Mouse (Mus musculus) intestine, embryonic 16.5 days (tissue): ENCODE measurements around the gene Cnot2. TPM values are rescaled to one million over a fixed set of nuclear protein-coding genes. Genes with fewer than 3 reads are reported as not detected.

Experiments
- ATAC-seq: fragments of 200-750 bp; cut with Nextera tagmentation; 2 replicates; pipeline ENCODE4 v1.8.0; 2017; ENCODE audit warnings: moderate TSS enrichment, moderate library complexity
- H3K27ac ChIP-seq: fragments of 300-500 bp; sonication (generic); 2 replicates; pipeline ENCODE4 v1.5.1; 2014; ENCODE audit warnings: mild to moderate bottlenecking, low read length
- H3K27me3 ChIP-seq: fragments of 300-500 bp; sonication (generic); replicated peaks from 2 replicates; pipeline ENCODE4 v1.6.1; 2014; ENCODE audit warnings: low read length, control low read depth, mixed read lengths; ENCODE audit not compliant: control insufficient read depth, insufficient read depth
- H3K36me3 ChIP-seq: fragments of 300-500 bp; sonication (generic); 2 replicates; pipeline ENCODE4 v1.6.1; 2014; ENCODE audit warnings: low read length, control low read depth; ENCODE audit not compliant: control insufficient read depth, insufficient read depth
- H3K4me1 ChIP-seq: fragments of 300-500 bp; sonication (generic); 2 replicates; pipeline ENCODE4 v1.6.1; 2014; ENCODE audit warnings: low read length, control low read depth, mixed read lengths; ENCODE audit not compliant: control insufficient read depth, insufficient read depth
- H3K4me2 ChIP-seq: fragments of 300-500 bp; sonication (generic); 2 replicates; pipeline ENCODE4 v1.6.1; 2014; ENCODE audit warnings: low read depth, low read length, control low read depth
- H3K4me3 ChIP-seq: fragments of 300-500 bp; sonication (generic); 2 replicates; pipeline ENCODE4 v1.5.1; 2014; ENCODE audit warnings: mild to moderate bottlenecking, low read length
- H3K9ac ChIP-seq: fragments of 300-500 bp; sonication (generic); 2 replicates; pipeline ENCODE4 v1.6.1; 2014; ENCODE audit warnings: low read depth, low read length
- H3K9me3 ChIP-seq: fragments of 300-500 bp; sonication (generic); 2 replicates; pipeline ENCODE4 v1.6.1; 2016; ENCODE audit warnings: low read length, control low read depth; ENCODE audit not compliant: control insufficient read depth
- WGBS: fragments of 180-500 bp; shearing (Covaris S2); extraction: QIAGEN DNeasy Blood & Tissue Kit; methylation state at CpG from one replicate; pipeline ENCODE4 v1.1.7; 2014; 5-methylcytosine and 5-hydroxymethylcytosine counted together
- polyA plus RNA-seq: library from polyadenylated mRNA; unstranded; fragments of >200 nt; fragmentation: Nextera tagmentation; extraction: Ambion mirVana; gene quantifications from 2 replicates; pipeline ENCODE4 v1.2.1, GENCODE M21; 2015

Gene Cnot2
- polyA plus RNA-seq, 1 experiment from 2014 or later, result 74.8 TPM

DNA sequence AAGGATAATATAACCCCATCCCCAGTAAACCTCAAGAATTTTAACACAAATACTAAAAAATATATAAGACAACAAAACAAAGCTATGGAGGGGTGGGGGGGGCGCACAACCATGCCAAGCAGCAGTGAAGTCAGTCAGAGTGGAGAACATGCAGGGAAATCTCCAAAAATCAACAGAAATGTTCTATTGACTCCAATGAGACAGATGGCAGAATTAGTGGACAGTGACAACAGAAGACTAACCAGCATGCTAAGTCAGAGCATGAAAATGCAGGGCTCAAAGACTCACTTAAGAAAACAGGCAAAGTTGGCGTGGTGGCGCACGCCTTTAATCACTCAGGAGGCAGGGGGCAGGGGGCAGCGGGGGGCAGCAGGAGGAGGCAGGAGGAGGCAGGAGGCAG, 40.6 kb downstream of the Cnot2 start:
- H3K36me3 ChIP-seq, result no peaks in the 10 kb centered on the region
- no peaks in the 10 kb centered on the region for H3K27me3 ChIP-seq
- 0 out of 2 replicates have a peak, but pooled peaks cover 4% of the 10 kb centered on the region for H3K4me1 ChIP-seq
- no peak overlapping the region for H3K9ac ChIP-seq
- no peak overlapping the region for H3K4me2 ChIP-seq
- ATAC-seq, result no peak
- H3K4me3 ChIP-seq, result no peak overlapping the region
- 84% methylated on average over 5 of the region's 5 CpGs for WGBS
- H3K9me3 ChIP-seq, result no peaks in the 10 kb centered on the region
- H3K27ac ChIP-seq, result no peak overlapping the region

DNA sequence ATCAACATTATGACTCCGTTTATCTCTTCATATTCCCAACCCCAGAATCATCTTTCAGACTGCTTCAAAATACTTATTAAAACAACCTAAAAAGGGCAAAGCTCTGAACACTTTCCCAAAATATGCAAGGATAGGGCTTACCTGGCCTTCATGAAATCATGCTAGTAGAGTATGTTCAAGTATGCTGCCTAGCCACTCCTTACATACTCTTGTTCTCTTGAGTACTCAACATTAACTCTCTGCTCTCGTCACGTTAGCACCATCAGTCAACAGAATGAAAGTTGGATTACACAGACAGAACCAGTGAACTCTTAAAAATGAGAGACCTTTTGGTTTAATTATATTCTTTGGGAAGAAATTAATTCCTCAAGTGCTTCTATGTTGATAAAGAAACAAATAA, 43.8 kb downstream of the Cnot2 start:
- H3K4me2 ChIP-seq, result no peak overlapping the region
- peaks cover 12% of the 10 kb centered on the region; the same call in 1 of the 2 replicates for H3K4me1 ChIP-seq
- no peaks in the 10 kb centered on the region for H3K27me3 ChIP-seq
- H3K36me3 ChIP-seq, result no peaks in the 10 kb centered on the region
- H3K9ac ChIP-seq, result no peak overlapping the region
- no peak overlapping the region for H3K4me3 ChIP-seq
- ATAC-seq, result no peak
- no peaks in the 10 kb centered on the region for H3K9me3 ChIP-seq
- H3K27ac ChIP-seq, result no peak overlapping the region
- WGBS, result 84% methylated on average over 3 of the region's 3 CpGs

DNA sequence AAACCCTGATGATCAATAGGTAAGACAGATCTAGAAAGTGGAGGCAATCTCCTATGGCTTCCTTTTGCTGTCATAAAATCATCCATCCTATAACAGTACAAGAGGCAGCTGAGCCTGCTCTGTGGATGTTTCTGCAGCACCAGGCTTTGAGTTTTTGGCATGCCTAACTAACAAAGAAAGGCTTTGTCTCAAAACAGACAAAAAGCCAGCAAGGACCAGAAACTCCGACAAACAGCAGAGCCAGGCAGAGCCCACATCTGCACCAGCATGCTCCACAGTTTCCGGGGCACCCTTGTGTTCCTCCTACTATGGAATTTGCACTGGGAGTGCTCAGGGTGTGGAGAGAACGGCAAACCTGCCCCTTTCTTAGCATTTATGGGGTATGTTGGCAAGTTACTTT, 47.0 kb downstream of the Cnot2 start:
- ATAC-seq, result peak; percentile 82
- no peaks in the 10 kb centered on the region for H3K27me3 ChIP-seq
- no peak overlapping the region for H3K4me3 ChIP-seq
- no peaks in the 10 kb centered on the region for H3K9me3 ChIP-seq
- no peak overlapping the region for H3K9ac ChIP-seq
- H3K27ac ChIP-seq, result peak overlapping the region; percentile 10; the same call in 1 of the 2 replicates
- 32% methylated on average over 3 of the region's 3 CpGs for WGBS
- H3K4me1 ChIP-seq, result peaks cover 12% of the 10 kb centered on the region
- no peaks in the 10 kb centered on the region for H3K36me3 ChIP-seq
- H3K4me2 ChIP-seq, result peak overlapping the region; percentile 17; the same call in 1 of the 2 replicates

GRCm38 (mm10) chr10:116532561-116532960, 48.8 kb downstream of the Cnot2 start:
- no peak overlapping the region for H3K4me3 ChIP-seq
- H3K4me1 ChIP-seq, result peaks cover 12% of the 10 kb centered on the region
- no peak overlapping the region for H3K4me2 ChIP-seq
- WGBS, result 48% methylated on average over 3 of the region's 3 CpGs
- H3K9me3 ChIP-seq, result no peaks in the 10 kb centered on the region
- ATAC-seq, result peak; percentile 58; the same call in 1 of the 2 replicates
- H3K36me3 ChIP-seq, result no peaks in the 10 kb centered on the region
- no peaks in the 10 kb centered on the region for H3K27me3 ChIP-seq
- no peak overlapping the region for H3K9ac ChIP-seq
- no peak overlapping the region for H3K27ac ChIP-seq

DNA sequence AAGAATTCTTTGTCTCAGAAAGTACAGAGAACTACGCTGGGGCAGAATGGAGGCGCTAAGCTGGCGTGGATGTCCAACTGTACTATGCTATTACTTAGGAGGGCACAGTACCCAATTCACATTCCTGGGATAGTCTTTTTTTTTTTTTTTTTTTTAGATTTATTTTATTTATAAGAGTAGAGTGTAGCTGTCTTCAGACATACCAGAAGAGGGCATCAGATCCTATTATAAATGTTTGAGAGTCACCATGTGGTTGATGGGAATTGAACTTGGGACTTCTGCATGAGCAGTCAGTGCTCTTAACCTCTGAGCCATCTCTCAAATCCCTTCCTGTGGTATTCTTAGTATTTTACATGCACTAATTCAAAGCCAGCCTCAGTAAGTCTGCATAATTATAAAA, 50.2 kb downstream of the Cnot2 start:
- Histone ChIP-seq H3K4me2 (no peak overlapping the region), H3K9me3 (no peaks in the 10 kb centered on the region), H3K4me1 (peaks cover 8% of the 10 kb centered on the region), H3K4me3 (no peak overlapping the region), H3K27me3 (no peaks in the 10 kb centered on the region), H3K36me3 (no peaks in the 10 kb centered on the region), H3K9ac (no peak overlapping the region), H3K27ac (no peak overlapping the region)
- 96% methylated on average over 3 of the region's 3 CpGs for WGBS
- ATAC-seq, result no peak

DNA sequence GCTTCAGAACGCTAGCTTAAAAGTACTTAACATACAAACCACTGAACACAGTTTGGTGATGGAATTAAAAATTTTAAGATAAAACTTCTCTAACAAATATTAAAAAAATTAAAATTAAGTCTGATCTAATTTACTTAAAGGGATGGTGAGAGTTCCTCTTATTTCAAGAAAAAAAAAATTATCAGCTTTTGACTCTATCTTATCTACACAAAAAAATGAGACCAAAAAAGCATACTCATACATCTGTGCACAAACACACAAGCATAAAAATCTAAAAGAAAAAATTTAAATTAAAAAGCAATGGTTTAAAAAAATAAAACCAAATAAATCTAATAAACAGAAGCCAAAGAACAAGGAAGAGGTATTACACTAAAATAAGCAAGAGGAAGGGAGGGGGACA, 61.7 kb downstream of the Cnot2 start:
- ATAC-seq, result no peak
- H3K4me2 ChIP-seq, result no peak overlapping the region
- no peaks in the 10 kb centered on the region for H3K4me1 ChIP-seq
- no peak overlapping the region for H3K9ac ChIP-seq
- H3K4me3 ChIP-seq, result no peak overlapping the region
- H3K27me3 ChIP-seq, result no peaks in the 10 kb centered on the region
- no peaks in the 10 kb centered on the region for H3K36me3 ChIP-seq
- no peak overlapping the region for H3K27ac ChIP-seq
- no peaks in the 10 kb centered on the region for H3K9me3 ChIP-seq
- 90% methylated on average over 1 of the region's 1 CpGs for WGBS

GRCm38 (mm10) chr10:116515590-116515989, 65.7 kb downstream of the Cnot2 start:
- Histone ChIP-seq H3K27me3 (no peaks in the 10 kb centered on the region), H3K36me3 (no peaks in the 10 kb centered on the region), H3K9ac (no peak overlapping the region), H3K9me3 (no peaks in the 10 kb centered on the region), H3K4me1 (no peaks in the 10 kb centered on the region), H3K4me2 (no peak overlapping the region), H3K27ac (no peak overlapping the region), H3K4me3 (no peak overlapping the region)
- no peak for ATAC-seq
- 88% methylated on average over 6 of the region's 6 CpGs for WGBS

DNA sequence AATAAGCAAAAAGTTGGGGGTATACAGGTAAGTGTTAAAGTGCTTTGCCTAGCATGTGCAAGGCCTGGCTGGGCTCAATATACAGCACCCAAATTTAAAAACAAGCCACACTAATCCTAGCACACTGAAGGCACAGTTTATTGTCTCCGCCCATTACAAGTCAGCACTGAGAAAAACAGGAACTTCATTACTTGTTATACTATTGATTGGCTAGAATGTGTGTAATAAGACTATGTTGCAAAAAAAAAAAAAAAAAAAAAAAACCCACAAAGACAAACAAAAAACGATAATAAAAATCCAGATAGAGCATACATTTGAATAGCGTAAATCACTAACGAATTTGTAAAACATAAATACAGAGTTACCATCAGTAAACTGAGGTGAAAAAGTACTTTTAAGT, 66.2 kb downstream of the Cnot2 start:
- Histone ChIP-seq H3K36me3 (no peaks in the 10 kb centered on the region), H3K9ac (no peak overlapping the region), H3K4me2 (no peak overlapping the region), H3K9me3 (no peaks in the 10 kb centered on the region), H3K4me3 (no peak overlapping the region), H3K27ac (no peak overlapping the region), H3K27me3 (no peaks in the 10 kb centered on the region), H3K4me1 (no peaks in the 10 kb centered on the region)
- WGBS, result 90% methylated on average over 4 of the region's 4 CpGs
- ATAC-seq, result no peak

GRCm38 (mm10) chr10:116513254-116513635, 68.1 kb downstream of the Cnot2 start:
- Histone ChIP-seq H3K36me3 (no peaks in the 10 kb centered on the region), H3K4me2 (no peak overlapping the region), H3K4me1 (no peaks in the 10 kb centered on the region), H3K27ac (no peak overlapping the region), H3K27me3 (no peaks in the 10 kb centered on the region), H3K9me3 (no peaks in the 10 kb centered on the region), H3K9ac (no peak overlapping the region), H3K4me3 (no peak overlapping the region)
- no peak for ATAC-seq
- 71% methylated on average over 7 of the region's 7 CpGs for WGBS

DNA sequence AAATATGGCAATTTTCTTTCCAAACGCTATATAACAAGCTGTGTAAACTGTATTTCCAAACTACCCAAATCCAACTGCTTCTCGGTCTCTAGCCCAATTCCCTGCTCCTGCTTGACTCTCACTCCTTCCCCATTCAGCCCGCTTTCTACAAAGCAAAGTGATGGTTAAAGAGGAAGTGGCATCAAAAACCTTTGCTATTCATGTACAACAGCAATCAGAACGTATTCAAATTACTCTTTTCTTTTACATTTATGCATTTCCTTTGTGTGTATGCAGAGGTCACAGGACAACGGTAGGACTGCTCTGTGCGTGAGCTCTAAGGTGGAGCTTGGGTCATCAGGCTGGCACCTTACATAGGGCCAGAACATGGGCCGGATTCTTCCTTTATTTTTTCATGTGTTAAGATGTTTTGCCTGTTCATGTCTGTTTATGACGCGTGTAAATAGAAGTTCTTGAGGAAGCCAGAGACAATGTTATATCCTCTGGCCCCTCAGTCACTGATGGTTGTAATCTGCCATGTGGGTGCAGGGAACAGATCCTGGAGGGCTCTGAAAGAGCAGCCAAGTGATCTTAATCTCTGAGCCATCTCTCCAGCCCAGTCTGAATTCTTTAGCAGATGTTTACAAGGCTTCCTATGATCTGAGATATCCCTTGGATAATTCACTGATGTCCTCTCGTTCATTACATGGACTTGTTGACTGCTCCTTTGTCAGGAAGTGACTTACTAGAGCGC, 68.6 kb downstream of the Cnot2 start:
- Histone ChIP-seq H3K4me3 (no peak overlapping the region), H3K27ac (no peak overlapping the region), H3K4me2 (no peak overlapping the region), H3K9me3 (no peaks in the 10 kb centered on the region), H3K36me3 (no peaks in the 10 kb centered on the region), H3K4me1 (no peaks in the 10 kb centered on the region), H3K27me3 (no peaks in the 10 kb centered on the region), H3K9ac (no peak overlapping the region)
- no peak for ATAC-seq
- 81% methylated on average over 11 of the region's 11 CpGs for WGBS
